Mouse (Mus musculus) adrenal gland, adult 8-10 months (tissue): ENCODE measurements at regions not wholly inside any gene's neighbourhood (a gene's known extent, or its start where the extent isn't known, plus 50 kb on each side); places are given as distances from the start of the nearest gene placed in this dataset.

Experiments used
- DNase-seq: peaks from one replicate; pipeline ENCODE4 v3.0.0; 2022

DNA sequence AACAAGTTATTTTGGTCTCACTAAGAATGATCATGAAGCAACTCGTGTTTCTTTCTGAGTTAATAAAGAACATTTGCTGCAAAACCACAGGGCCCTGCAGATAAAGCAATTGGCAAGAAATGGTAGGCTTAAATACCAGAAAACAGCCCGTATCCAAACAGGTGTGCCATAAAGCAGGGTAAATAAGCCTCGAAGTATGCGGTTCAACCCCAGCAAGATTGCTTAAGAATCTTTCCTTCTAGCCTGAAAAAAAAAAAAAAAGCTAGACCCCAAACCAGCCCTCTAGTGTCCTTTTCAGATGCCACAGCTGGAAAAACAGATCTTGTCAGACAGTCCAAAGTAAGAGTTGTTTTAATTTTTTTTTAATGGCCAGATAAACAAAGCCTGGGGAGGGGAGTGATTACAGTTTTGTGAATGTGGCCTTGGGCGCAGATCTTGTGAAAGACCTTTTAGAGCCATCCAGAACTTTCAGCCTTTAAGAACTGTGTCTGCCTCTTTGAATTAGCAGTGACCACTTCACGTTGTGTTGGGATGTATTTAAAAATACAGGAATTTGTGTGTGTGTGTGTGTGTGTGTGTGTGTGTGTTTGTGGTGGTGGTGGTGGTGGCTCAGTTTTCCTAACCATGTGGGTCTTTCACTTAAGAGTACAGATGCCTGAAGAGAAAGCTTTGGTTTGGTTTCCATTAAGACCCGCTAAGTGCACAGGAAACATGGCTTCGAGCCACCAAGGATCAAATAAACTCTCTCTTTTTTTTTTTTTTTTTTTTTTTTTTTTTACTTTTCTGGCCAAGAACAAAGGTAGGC is 116.3 kb upstream of the Maf start:
- no peak for DNase-seq

- no peak for DNase-seq
Measured at GRCm38 (mm10) chr8:115813426-115813825, 105.8 kb upstream of the Maf start.

DNA sequence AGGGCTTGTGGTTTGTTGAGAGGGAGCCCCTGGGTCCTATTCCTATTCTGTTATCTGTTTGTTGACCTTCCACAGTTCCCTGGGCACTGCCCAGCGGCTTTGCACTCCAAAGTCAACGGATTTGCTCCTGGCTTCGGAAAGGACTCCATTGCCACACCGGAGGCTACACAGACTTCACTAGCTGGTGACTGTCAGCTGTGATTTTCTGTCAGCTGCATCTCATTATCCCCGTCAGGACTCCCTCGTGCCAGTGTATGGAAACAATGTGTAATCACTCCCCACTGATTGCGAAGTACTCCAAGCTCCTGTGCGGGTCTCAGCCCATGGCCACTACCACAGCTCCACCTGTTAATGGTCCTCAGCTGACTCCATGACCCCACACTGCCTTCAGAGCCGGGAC is 99.0 kb upstream of the Maf start:
- DNase-seq, result no peak

GRCm38 (mm10) chr8:115806139-115806538 is 98.5 kb upstream of the Maf start:
- DNase-seq, result no peak

DNA sequence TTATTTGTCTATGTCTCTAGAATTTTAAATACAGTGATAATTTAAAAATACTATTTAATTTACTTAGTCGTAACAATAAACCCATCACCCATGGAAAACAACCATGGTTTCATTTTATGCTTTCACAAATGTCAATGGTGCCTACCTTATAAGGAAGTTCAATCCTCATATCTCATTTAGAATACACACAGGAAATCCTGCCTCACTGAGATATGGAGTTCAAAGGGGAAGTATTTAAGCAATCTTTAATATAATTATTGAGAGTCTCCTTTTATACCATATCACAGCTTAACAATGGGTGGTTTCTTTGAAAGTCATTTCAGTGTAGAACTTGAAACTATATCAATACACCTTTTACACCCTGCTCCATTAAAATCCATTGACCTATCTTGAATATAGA is 86.0 kb upstream of the Maf start:
- DNase-seq, result no peak

GRCm38 (mm10) chr8:115788421-115788820 is 80.8 kb upstream of the Maf start:
- DNase-seq, result peak; percentile 63

GRCm38 (mm10) chr8:115786185-115786584 is 78.6 kb upstream of the Maf start:
- no peak for DNase-seq

DNA sequence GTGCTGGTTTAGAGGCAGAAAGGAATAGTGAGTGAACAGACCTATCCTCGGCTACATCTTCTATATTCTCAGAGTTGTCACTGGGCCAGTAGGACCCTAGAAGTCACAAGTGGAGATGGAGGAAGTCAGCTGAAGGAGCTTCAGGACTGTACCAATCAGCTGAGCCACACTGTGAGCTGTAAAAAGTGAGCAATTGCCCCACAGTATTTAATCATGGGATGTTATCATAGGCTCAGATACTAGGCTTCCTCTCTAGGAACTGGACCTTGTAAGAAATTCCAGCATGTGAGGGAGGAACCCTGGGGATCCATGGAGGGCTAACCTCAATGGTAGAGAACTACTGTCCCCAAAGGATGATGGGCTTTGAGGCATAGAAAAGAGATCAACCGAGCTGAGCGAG is 78.2 kb upstream of the Maf start:
- DNase-seq, result no peak

DNA sequence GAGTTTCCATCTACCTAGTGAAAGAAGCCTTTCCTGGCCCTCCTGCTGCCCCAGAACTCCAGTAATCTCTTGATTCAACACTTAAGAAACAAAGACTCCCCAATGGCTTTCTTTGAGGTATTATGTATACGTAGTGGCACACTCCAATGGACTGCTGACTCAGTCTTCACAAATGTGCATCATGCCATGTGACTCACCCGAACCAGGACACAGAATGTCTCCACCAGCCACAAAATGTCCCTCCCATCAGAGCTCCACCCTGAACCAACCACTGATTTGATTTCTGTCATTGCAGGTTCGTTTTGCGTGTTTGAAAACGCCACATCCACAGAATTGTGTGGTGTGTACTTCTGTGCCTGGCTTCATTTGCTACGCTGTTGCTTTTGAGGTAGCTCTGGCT is 75.8 kb upstream of the Maf start:
- no peak for DNase-seq

DNA sequence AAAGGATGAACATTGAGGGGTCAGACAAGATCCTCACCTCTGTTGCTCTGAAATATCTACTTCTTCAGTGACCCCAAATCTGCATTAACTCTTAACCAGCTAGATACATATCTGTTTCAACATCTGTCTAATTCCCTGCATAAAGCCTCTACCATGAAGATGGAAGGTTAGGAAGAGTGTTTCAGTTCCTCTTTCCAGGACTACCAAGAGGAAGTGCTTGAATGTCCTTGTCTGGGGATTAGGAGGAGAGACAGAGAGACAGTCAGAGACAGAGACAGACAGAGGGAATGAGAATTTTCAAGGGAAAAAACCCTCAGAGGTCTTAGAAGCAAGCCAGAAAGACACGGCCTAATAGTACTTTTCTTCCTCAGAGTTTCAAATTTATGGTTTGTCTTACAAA is 70.8 kb upstream of the Maf start:
- no peak for DNase-seq

GRCm38 (mm10) chr8:115771060-115771459 is 63.5 kb upstream of the Maf start:
- peak; percentile 17 for DNase-seq

GRCm38 (mm10) chr8:115768631-115769030 is 61.0 kb upstream of the Maf start:
- no peak for DNase-seq

DNA sequence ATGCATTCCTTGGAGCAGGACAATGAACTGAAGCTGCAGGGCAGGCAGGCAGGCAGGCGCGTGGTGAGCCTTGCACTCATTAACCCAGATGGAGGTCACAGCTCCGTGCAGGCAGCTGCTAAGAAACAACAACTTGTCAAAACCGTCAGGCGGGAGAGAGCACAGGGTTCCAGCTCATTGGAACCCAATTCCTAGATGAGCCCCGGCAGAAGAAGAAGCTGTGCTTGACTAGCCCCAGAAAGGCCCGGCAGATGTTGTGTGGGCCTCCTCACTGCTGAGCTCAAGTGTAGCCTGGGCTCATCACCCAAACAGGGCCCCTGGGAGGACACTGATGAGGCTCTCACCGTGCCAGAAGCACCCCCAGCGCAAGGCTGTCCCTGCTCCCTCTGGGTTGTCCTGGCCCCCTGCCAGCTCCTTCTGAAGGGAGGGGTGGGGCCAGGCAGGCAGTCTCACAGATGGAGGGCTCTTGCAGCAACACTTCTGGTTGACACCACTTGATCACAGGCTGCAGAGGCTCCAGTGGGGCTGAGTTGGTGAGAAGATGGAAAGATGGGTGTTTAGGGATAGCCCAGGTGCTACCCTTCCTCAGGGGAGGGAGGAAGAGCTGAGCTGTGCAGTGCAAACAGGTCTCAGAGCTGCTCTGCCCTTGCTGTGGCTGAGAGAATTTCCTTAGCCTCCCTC is 58.8 kb upstream of the Maf start:
- DNase-seq, result peak; percentile 10

DNA sequence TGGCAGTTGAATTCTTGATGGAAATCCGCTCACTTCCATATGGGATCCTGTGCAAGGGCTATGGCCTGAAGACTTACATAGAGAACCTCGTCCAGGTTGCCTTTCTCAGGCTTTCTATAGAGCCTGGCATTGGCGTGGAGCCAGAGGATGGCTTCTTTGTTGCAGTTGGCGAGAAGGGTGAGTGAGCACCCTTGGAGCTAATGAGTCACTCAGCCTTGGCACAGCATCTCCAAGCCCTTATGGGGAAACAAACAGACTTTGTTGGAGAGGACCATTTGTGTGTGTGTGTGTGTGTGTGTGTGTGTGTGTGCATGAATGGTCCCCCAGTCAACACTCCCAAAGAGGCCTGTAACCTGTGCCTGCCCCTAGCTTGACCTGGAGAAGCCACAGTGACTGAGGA is 57.0 kb upstream of the Maf start:
- DNase-seq, result peak; percentile 69

GRCm38 (mm10) chr8:115758011-115758410 is 50.4 kb upstream of the Maf start:
- DNase-seq, result no peak
